Mouse (Mus musculus): ENCODE measurements around the gene Cdc34b. TPM values are rescaled to one million over a fixed set of nuclear protein-coding genes. Genes with fewer than 3 reads are reported as not detected.
A peak's percentile ranks its signal among the peaks of the same experiment; 100 is the strongest.

Cdc34b gene
- polyA plus RNA-seq, 1 experiment: not detected

DNA sequence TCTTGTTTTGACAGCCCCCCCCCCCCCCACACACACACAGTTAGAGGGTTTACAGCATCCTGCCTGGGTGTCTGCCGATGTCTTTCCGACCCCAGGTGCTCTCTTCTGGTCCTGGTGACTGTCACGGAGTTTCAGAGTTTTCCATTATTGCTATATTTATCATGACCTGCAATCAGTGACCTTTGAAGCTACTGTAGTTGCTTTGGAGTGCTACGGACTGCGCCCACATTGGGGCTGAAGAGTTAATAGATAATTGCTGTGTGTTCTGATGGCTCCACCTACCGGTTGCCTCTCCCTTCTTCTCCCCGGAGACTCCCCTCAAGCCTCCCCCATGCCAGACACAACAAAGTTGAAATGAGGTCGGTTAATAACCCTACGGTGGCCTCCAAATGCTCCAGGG is 24.8 kb upstream of the Cdc34b start:
- no peaks in the 10 kb centered on the region for H3K27me3 ChIP-seq (ENCODE audit: control insufficient read depth, insufficient read depth, low read length)
- WGBS: 15% methylated on average over 9 of the region's 9 CpGs
- TF ChIP-seq POLR2A (IDR thresholded peaks at IDR 0.05; ENCODE audit: control insufficient read depth, extremely low read depth, insufficient read depth, low read length, poor library complexity) (no peak), CTCF (IDR thresholded peaks at IDR 0.05; ENCODE audit: borderline replicate concordance, control insufficient read depth, extremely low read depth, insufficient read depth, low read length, poor library complexity) (no peak)
- no peaks in the 10 kb centered on the region for H3K36me3 ChIP-seq (ENCODE audit: control insufficient read depth, insufficient read depth, low read length)
- DNase-seq: peak; percentile 57
- no peak overlapping the region for H3K27ac ChIP-seq (ENCODE audit: control insufficient read depth, insufficient read depth, low read length)
- H3K4me3 ChIP-seq (ENCODE audit: control insufficient read depth, insufficient read depth, low read length): no peak overlapping the region
- H3K4me1 ChIP-seq (replicated peaks; ENCODE audit: control insufficient read depth, insufficient read depth, low read length): peaks cover 17% of the 10 kb centered on the region

DNA sequence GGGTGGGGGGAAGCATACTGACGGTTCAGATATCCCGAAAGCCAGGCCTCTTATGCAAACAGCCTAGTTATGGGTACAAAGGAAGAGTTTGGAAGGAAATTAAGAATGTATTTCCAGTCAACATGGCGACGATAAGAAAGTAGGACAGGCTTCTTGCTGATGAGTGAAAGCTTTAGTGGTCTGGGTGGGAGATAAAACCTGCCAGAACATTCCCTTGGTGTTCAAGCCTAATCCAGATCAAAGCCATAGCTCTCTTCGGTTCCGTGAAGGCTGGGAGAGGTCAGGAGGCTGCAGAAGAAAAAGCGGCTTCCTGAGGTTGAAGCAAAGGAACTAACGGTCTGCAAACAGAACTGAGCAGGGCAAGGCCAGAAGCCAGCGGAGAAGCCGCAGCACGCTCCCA is 24.3 kb upstream of the Cdc34b start:
- no peak overlapping the region for H3K27ac ChIP-seq (ENCODE audit: control insufficient read depth, insufficient read depth, low read length)
- DNase-seq: no peak
- peaks cover 17% of the 10 kb centered on the region for H3K4me1 ChIP-seq (replicated peaks; ENCODE audit: control insufficient read depth, insufficient read depth, low read length)
- no peak overlapping the region for H3K4me3 ChIP-seq (ENCODE audit: control insufficient read depth, insufficient read depth, low read length)
- no peaks in the 10 kb centered on the region for H3K27me3 ChIP-seq (ENCODE audit: control insufficient read depth, insufficient read depth, low read length)
- no peaks in the 10 kb centered on the region for H3K36me3 ChIP-seq (ENCODE audit: control insufficient read depth, insufficient read depth, low read length)
- no peak for TF ChIP-seq CTCF (IDR thresholded peaks at IDR 0.05; ENCODE audit: borderline replicate concordance, control insufficient read depth, extremely low read depth, insufficient read depth, low read length, poor library complexity)
- TF ChIP-seq POLR2A (IDR thresholded peaks at IDR 0.05; ENCODE audit: control insufficient read depth, extremely low read depth, insufficient read depth, low read length, poor library complexity): no peak
- 89% methylated on average over 11 of the region's 11 CpGs for WGBS

DNA sequence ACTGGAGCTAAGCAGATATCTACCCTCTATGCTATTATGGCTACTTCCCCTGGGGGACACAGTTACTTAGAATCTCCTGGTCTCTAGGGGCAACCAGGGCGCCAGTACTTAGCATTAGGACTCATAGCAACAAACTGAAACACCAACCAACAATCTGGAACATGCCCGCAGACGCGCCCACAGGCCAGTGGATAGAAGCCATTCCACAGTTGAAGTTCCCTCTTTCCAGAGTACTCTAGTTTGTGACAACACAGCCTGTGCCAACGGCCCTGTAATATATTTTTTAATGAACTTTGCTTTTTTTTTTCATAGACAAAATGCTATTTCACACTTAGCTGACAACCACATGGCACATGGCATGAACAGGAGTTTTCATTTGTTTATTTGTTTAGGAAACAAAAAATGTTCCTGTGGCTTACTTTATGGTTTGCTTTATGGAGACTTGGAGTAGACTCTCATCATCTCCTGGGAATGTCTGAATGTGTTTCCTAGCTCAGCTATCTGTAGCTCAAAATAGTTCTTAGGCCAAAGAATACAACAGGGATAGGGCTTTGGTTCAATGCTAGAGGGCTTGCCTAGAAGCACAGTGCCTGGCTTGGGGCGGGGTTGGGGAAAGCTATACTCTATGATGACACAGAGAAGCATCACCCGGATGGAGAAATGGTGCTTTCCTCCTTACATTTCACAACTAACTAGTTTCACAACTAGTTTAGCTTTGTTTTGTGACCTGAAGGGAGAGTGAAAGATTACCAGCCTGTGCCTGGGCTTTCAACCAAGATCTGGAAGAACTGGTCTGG is 23.3 kb upstream of the Cdc34b start:
- no peak for DNase-seq
- no peak overlapping the region for H3K27ac ChIP-seq (ENCODE audit: control insufficient read depth, insufficient read depth, low read length)
- 94% methylated on average over 7 of the region's 7 CpGs for WGBS

DNA sequence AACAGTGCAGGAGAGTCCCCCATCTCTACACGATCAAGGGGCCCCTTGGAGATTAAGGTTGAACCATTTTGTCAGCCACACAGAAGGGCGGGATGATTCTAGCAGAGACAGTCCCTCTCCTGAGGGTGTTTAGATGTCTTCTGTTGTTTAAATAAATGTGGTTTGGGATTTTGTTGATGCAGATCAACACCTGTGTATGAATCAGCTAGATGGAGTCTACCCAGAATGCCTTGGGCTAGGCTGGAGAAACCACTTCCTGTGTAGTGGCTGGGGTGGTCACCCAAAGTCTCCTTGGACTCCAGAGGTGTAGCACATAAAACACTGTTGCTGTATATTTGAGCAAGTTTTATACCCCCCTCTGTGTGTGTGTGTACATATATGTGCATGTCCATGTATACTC is 22.4 kb upstream of the Cdc34b start:
- Histone ChIP-seq H3K27ac (ENCODE audit: control insufficient read depth, insufficient read depth, low read length) (no peak overlapping the region), H3K4me1 (replicated peaks; ENCODE audit: control insufficient read depth, insufficient read depth, low read length) (peaks cover 17% of the 10 kb centered on the region), H3K36me3 (ENCODE audit: control insufficient read depth, insufficient read depth, low read length) (no peaks in the 10 kb centered on the region), H3K4me3 (ENCODE audit: control insufficient read depth, insufficient read depth, low read length) (no peak overlapping the region), H3K27me3 (ENCODE audit: control insufficient read depth, insufficient read depth, low read length) (no peaks in the 10 kb centered on the region)
- WGBS: 2% methylated on average over 2 of the region's 2 CpGs
- DNase-seq: peak; percentile 46
- TF ChIP-seq POLR2A (IDR thresholded peaks at IDR 0.05; ENCODE audit: control insufficient read depth, extremely low read depth, insufficient read depth, low read length, poor library complexity): no peak
- no peak for TF ChIP-seq CTCF (IDR thresholded peaks at IDR 0.05; ENCODE audit: borderline replicate concordance, control insufficient read depth, extremely low read depth, insufficient read depth, low read length, poor library complexity)

More for the DNA sequence above, 23.3 kb upstream of the Cdc34b start:
- TF ChIP-seq POLR2A (IDR thresholded peaks at IDR 0.05; ENCODE audit: control insufficient read depth, extremely low read depth, insufficient read depth, low read length, poor library complexity) (no peak), CTCF (IDR thresholded peaks at IDR 0.05; ENCODE audit: borderline replicate concordance, control insufficient read depth, extremely low read depth, insufficient read depth, low read length, poor library complexity) (no peak)
- Histone ChIP-seq H3K27me3 (ENCODE audit: control insufficient read depth, insufficient read depth, low read length) (no peaks in the 10 kb centered on the region), H3K36me3 (ENCODE audit: control insufficient read depth, insufficient read depth, low read length) (no peaks in the 10 kb centered on the region), H3K4me1 (replicated peaks; ENCODE audit: control insufficient read depth, insufficient read depth, low read length) (peaks cover 17% of the 10 kb centered on the region), H3K4me3 (ENCODE audit: control insufficient read depth, insufficient read depth, low read length) (no peak overlapping the region)

DNA sequence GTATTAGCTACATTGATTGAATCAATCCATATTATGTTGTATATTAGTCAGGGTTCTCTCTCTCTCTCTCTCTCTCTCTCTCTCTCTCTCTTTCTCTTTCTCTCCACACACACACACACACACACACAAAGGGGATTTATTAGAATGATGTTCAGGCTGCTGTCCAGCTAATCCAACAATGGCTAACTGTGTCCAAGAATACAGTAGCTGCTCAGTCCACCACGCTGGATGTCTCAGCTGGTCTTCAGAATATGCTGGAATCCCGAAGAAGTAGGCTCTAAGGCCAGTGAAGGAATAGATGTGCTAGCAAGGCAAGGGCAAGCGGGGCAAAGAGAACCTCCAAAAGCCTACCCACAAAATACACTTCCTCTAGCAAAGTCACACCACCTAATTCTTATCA is 14.3 kb upstream of the Cdc34b start:
- no peak for TF ChIP-seq CTCF (IDR thresholded peaks at IDR 0.05; ENCODE audit: borderline replicate concordance, control insufficient read depth, extremely low read depth, insufficient read depth, low read length, poor library complexity)
- no peak for TF ChIP-seq POLR2A (IDR thresholded peaks at IDR 0.05; ENCODE audit: control insufficient read depth, extremely low read depth, insufficient read depth, low read length, poor library complexity)
- H3K4me3 ChIP-seq (ENCODE audit: control insufficient read depth, insufficient read depth, low read length): no peak overlapping the region
- H3K4me1 ChIP-seq (replicated peaks; ENCODE audit: control insufficient read depth, insufficient read depth, low read length): no peaks in the 10 kb centered on the region
- DNase-seq: no peak
- no peaks in the 10 kb centered on the region for H3K27me3 ChIP-seq (ENCODE audit: control insufficient read depth, insufficient read depth, low read length)
- WGBS: 86% methylated on average over 3 of the region's 3 CpGs
- no peaks in the 10 kb centered on the region for H3K36me3 ChIP-seq (ENCODE audit: control insufficient read depth, insufficient read depth, low read length)
- H3K27ac ChIP-seq (ENCODE audit: control insufficient read depth, insufficient read depth, low read length): no peak overlapping the region

DNA sequence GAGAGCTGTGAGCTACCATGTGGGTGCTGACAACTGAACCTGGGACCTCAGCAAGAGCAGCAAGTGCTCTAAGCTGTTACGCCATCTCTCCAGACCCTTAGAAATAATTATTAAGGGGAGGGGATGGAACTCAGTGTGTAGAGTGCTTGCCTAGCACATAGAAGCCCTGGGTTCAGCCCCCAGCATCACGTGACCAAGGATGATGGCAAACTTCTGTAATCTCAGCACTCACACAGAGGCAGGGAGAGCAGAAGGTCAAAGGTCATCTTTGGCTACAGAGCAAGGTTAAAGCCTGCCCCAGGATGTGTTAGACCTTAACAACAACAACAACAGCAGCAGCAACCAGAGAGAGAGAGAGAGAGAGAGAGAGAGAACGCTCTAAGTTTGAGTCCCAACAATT is 13.0 kb upstream of the Cdc34b start:
- no peak for TF ChIP-seq POLR2A (IDR thresholded peaks at IDR 0.05; ENCODE audit: control insufficient read depth, extremely low read depth, insufficient read depth, low read length, poor library complexity)
- no peak for TF ChIP-seq CTCF (IDR thresholded peaks at IDR 0.05; ENCODE audit: borderline replicate concordance, control insufficient read depth, extremely low read depth, insufficient read depth, low read length, poor library complexity)
- no peak for DNase-seq
- no peak overlapping the region for H3K4me3 ChIP-seq (ENCODE audit: control insufficient read depth, insufficient read depth, low read length)
- WGBS: 90% methylated on average over 3 of the region's 3 CpGs
- H3K27me3 ChIP-seq (ENCODE audit: control insufficient read depth, insufficient read depth, low read length): no peaks in the 10 kb centered on the region
- no peaks in the 10 kb centered on the region for H3K36me3 ChIP-seq (ENCODE audit: control insufficient read depth, insufficient read depth, low read length)
- H3K4me1 ChIP-seq (replicated peaks; ENCODE audit: control insufficient read depth, insufficient read depth, low read length): no peaks in the 10 kb centered on the region
- H3K27ac ChIP-seq (ENCODE audit: control insufficient read depth, insufficient read depth, low read length): no peak overlapping the region

All from thymus, adult 2 months (tissue).